Mouse (Mus musculus): ENCODE results near the gene Tnfaip6.

- TF ChIP-seq CTCF (IDR thresholded peaks at IDR 0.05; ENCODE audit: control insufficient read depth, insufficient read depth, low read length): no peak
- no peak for TF ChIP-seq POLR2A (IDR thresholded peaks at IDR 0.05; ENCODE audit: borderline replicate concordance, control insufficient read depth, low read depth, low read length)
Observed at GRCm38 (mm10) chr2:51989559-51989958, 48.2 kb upstream of the Tnfaip6 start.

All from bone marrow, adult 2 months (tissue).